Mouse (Mus musculus) mesoderm, embryonic 11.5 days (tissue): ENCODE data around the gene Rab20.

Experiments
- DNase-seq: peaks from one replicate; pipeline ENCODE4 v3.0.0-alpha.2; 2012; ENCODE audit warnings: low read depth, low spot score

The Rab20 gene

GRCm38 (mm10) chr8:11454228-11454627, 24.3 kb downstream of the Rab20 start:
- DNase-seq: no peak

GRCm38 (mm10) chr8:11452974-11453373, 25.5 kb downstream of the Rab20 start:
- peak; percentile 30 for DNase-seq

- DNase-seq: no peak
Measured at GRCm38 (mm10) chr8:11452559-11452958, 26.0 kb downstream of the Rab20 start.

- no peak for DNase-seq
Measured at GRCm38 (mm10) chr8:11452152-11452551, 26.4 kb downstream of the Rab20 start.

- DNase-seq: no peak
Measured at GRCm38 (mm10) chr8:11450184-11451113, 28.1 kb downstream of the Rab20 start.

GRCm38 (mm10) chr8:11447910-11448570, 30.5 kb downstream of the Rab20 start:
- no peak for DNase-seq

- DNase-seq: no peak
Measured at GRCm38 (mm10) chr8:11445790-11446189, 32.7 kb downstream of the Rab20 start.

GRCm38 (mm10) chr8:11444216-11444615, 34.3 kb downstream of the Rab20 start:
- DNase-seq: no peak

- DNase-seq: no peak
Measured at GRCm38 (mm10) chr8:11443611-11444010, 34.9 kb downstream of the Rab20 start.

GRCm38 (mm10) chr8:11441291-11441690, 37.2 kb downstream of the Rab20 start:
- DNase-seq: no peak

GRCm38 (mm10) chr8:11437862-11438261, 40.6 kb downstream of the Rab20 start:
- DNase-seq: no peak

- DNase-seq: no peak
Measured at GRCm38 (mm10) chr8:11430688-11431087, 47.8 kb downstream of the Rab20 start.

- no peak for DNase-seq
Measured at GRCm38 (mm10) chr8:11423091-11423490, 55.4 kb downstream of the Rab20 start.

- no peak for DNase-seq
Measured at GRCm38 (mm10) chr8:11421968-11422367, 56.5 kb downstream of the Rab20 start.

GRCm38 (mm10) chr8:11421105-11421504, 57.4 kb downstream of the Rab20 start:
- peak; percentile 49 for DNase-seq

- peak; percentile 75 for DNase-seq
Measured at GRCm38 (mm10) chr8:11419645-11420044, 58.9 kb downstream of the Rab20 start.

- no peak for DNase-seq
Measured at GRCm38 (mm10) chr8:11419232-11419631, 59.3 kb downstream of the Rab20 start.

- DNase-seq: no peak
Measured at GRCm38 (mm10) chr8:11417762-11418161, 60.7 kb downstream of the Rab20 start.

GRCm38 (mm10) chr8:11415089-11415488, 63.4 kb downstream of the Rab20 start:
- no peak for DNase-seq

- no peak for DNase-seq
Measured at GRCm38 (mm10) chr8:11414304-11414703, 64.2 kb downstream of the Rab20 start.

GRCm38 (mm10) chr8:11412450-11412849, 66.1 kb downstream of the Rab20 start:
- DNase-seq: no peak

- peak; percentile 62 for DNase-seq
Measured at GRCm38 (mm10) chr8:11411504-11412124, 66.9 kb downstream of the Rab20 start.
